Mouse (Mus musculus): ENCODE data around the gene Gdpd1. TPM values are rescaled to one million over a fixed set of nuclear protein-coding genes. Genes with fewer than 3 reads are reported as not detected.
"Not testable (repeated sequence)": the region's sequence is repeated elsewhere in the genome, so short reads cannot be mapped to it uniquely, and the experiment has no call there.

Gdpd1 gene
- polyA plus RNA-seq, 1 experiment from 2014 or later, result 25.0 TPM

GRCm38 (mm10) chr11:87086290-87086984 is 12.6 kb upstream of the Gdpd1 start, which contains the start of gene Smg8:
Gene Smg8, minus strand, starts transcription at chr11:87086774.
- peaks cover 19% of the 10 kb centered on the region for H3K4me1 ChIP-seq (ENCODE audit: control insufficient read depth, insufficient read depth, low read length)
- H3K36me3 ChIP-seq (ENCODE audit: control insufficient read depth, insufficient read depth, low read length), result peaks cover 40% of the 10 kb centered on the region
- peak within 1 kb of the TSS; percentile 88 for H3K4me3 ChIP-seq (ENCODE audit: low read depth, low read length)
- H3K9ac ChIP-seq (replicated peaks; ENCODE audit: low read depth, low read length), result peak within 1 kb of the TSS; percentile 80
- H3K27ac ChIP-seq (ENCODE audit: low read length), result peak within 1 kb of the TSS; percentile 77
- H3K27me3 ChIP-seq (ENCODE audit: control insufficient read depth, insufficient read depth, low read length), result no peaks in the 10 kb centered on the region
- peak; percentile 86 for ATAC-seq (ENCODE audit: insufficient number of reproducible peaks, insufficient read depth, low FRiP score, low read depth)
- H3K9me3 ChIP-seq (ENCODE audit: control insufficient read depth, low read depth, low read length), result no peaks in the 10 kb centered on the region
- WGBS, result under 1% methylated on average over 43 of the region's 43 CpGs
- H3K4me2 ChIP-seq (replicated peaks; ENCODE audit: low read depth, low read length), result peak within 1 kb of the TSS; percentile 77

DNA sequence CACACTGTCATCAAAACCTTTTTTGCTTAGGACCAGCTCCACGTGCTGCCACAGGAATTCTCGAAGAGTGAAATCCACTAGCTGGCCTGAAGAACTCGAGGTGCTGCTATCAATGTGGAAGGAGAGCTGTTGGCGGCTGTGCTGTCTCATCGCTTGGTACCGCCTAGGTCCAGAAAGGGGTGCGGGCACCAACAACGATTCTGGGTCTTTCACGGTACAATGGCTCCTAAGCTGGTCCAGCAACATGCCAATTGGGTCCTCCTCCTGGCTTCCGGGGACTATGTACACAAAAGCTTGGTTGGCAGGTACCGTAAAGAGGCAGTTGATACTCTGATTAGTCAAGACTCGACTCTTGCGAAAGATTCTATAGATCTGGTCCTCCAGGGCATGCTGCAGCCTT is 11.6 kb upstream of the Gdpd1 start:
- Histone ChIP-seq H3K9me3 (ENCODE audit: control insufficient read depth, low read depth, low read length) (no peaks in the 10 kb centered on the region), H3K4me2 (replicated peaks; ENCODE audit: low read depth, low read length) (peak overlapping the region; percentile 77), H3K27ac (ENCODE audit: low read length) (no peak overlapping the region), H3K4me1 (ENCODE audit: control insufficient read depth, insufficient read depth, low read length) (peaks cover 19% of the 10 kb centered on the region), H3K9ac (replicated peaks; ENCODE audit: low read depth, low read length) (no peak overlapping the region), H3K27me3 (ENCODE audit: control insufficient read depth, insufficient read depth, low read length) (no peaks in the 10 kb centered on the region), H3K4me3 (ENCODE audit: low read depth, low read length) (peak overlapping the region; percentile 88), H3K36me3 (ENCODE audit: control insufficient read depth, insufficient read depth, low read length) (peaks cover 41% of the 10 kb centered on the region)
- ATAC-seq (ENCODE audit: insufficient number of reproducible peaks, insufficient read depth, low FRiP score, low read depth), result no peak
- WGBS, result 88% methylated on average over 13 of the region's 13 CpGs

- ATAC-seq (ENCODE audit: insufficient number of reproducible peaks, insufficient read depth, low FRiP score, low read depth), result no peak
- no peak overlapping the region for H3K27ac ChIP-seq (ENCODE audit: low read length)
- H3K27me3 ChIP-seq (ENCODE audit: control insufficient read depth, insufficient read depth, low read length), result no peaks in the 10 kb centered on the region
- 44% methylated on average over 1 of the region's 1 CpGs for WGBS
- H3K9me3 ChIP-seq (ENCODE audit: control insufficient read depth, low read depth, low read length), result no peaks in the 10 kb centered on the region
- H3K9ac ChIP-seq (replicated peaks; ENCODE audit: low read depth, low read length), result no peak overlapping the region
- peaks cover 19% of the 10 kb centered on the region for H3K4me1 ChIP-seq (ENCODE audit: control insufficient read depth, insufficient read depth, low read length)
- H3K4me2 ChIP-seq (replicated peaks; ENCODE audit: low read depth, low read length), result no peak overlapping the region
- H3K4me3 ChIP-seq (ENCODE audit: low read depth, low read length), result no peak overlapping the region
- peaks cover 45% of the 10 kb centered on the region for H3K36me3 ChIP-seq (ENCODE audit: control insufficient read depth, insufficient read depth, low read length)
Measured at GRCm38 (mm10) chr11:87083712-87084111, 9.8 kb upstream of the Gdpd1 start.

DNA sequence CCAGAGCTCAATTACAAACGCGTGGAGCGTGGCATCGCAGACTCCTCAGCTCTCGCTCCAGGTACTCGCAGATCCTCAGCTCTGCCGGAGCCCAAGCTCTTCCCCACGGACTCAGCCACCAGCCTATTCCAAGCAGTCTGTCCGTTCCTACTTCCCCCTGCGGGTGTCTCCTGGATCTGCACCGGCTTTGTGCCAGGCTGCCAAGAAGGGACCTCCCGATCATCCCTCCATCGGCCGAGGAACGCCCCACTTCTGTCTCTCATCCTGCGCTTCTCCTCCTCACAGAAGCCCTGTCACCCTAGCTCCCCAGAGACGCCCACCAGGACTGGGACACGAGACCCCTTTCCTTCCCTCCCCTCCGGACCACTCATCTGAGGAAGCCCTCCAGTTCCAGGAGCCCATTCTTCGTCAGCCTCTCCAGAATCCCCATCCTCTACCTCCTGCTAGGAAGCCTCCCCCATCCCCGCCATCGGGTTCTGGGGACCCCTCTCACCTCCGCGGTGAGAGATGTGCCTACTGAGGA is 458 bp downstream of the Gdpd1 start:
- ATAC-seq (ENCODE audit: insufficient number of reproducible peaks, insufficient read depth, low FRiP score, low read depth), result peak; percentile 70; the same call in 1 of the 2 replicates
- Histone ChIP-seq H3K36me3 (ENCODE audit: control insufficient read depth, insufficient read depth, low read length) (peaks cover 17% of the 10 kb centered on the region), H3K9ac (replicated peaks; ENCODE audit: low read depth, low read length) (peak overlapping the region; percentile 60), H3K27me3 (ENCODE audit: control insufficient read depth, insufficient read depth, low read length) (no peaks in the 10 kb centered on the region), H3K4me2 (replicated peaks; ENCODE audit: low read depth, low read length) (peak overlapping the region; percentile 98), H3K4me3 (ENCODE audit: low read depth, low read length) (peak overlapping the region; percentile 61), H3K27ac (ENCODE audit: low read length) (peak overlapping the region; percentile 67; the same call in 1 of the 2 replicates), H3K9me3 (ENCODE audit: control insufficient read depth, low read depth, low read length) (no peaks in the 10 kb centered on the region), H3K4me1 (ENCODE audit: control insufficient read depth, insufficient read depth, low read length) (no peaks in the 10 kb centered on the region)
- WGBS, result under 1% methylated on average over 24 of the region's 24 CpGs

GRCm38 (mm10) chr11:87062087-87062486 is 11.8 kb downstream of the Gdpd1 start:
- H3K27ac ChIP-seq (ENCODE audit: low read length), result no peak overlapping the region
- no peak overlapping the region for H3K4me2 ChIP-seq (replicated peaks; ENCODE audit: low read depth, low read length)
- 73% methylated on average over 3 of the region's 3 CpGs for WGBS
- no peaks in the 10 kb centered on the region for H3K27me3 ChIP-seq (ENCODE audit: control insufficient read depth, insufficient read depth, low read length)
- no peaks in the 10 kb centered on the region for H3K9me3 ChIP-seq (ENCODE audit: control insufficient read depth, low read depth, low read length)
- no peaks in the 10 kb centered on the region; the same call in 1 of the 2 replicates for H3K36me3 ChIP-seq (ENCODE audit: control insufficient read depth, insufficient read depth, low read length)
- ATAC-seq (ENCODE audit: insufficient number of reproducible peaks, insufficient read depth, low FRiP score, low read depth), result no peak
- H3K4me3 ChIP-seq (ENCODE audit: low read depth, low read length), result no peak overlapping the region
- no peak overlapping the region for H3K9ac ChIP-seq (replicated peaks; ENCODE audit: low read depth, low read length)
- no peaks in the 10 kb centered on the region for H3K4me1 ChIP-seq (ENCODE audit: control insufficient read depth, insufficient read depth, low read length)

DNA sequence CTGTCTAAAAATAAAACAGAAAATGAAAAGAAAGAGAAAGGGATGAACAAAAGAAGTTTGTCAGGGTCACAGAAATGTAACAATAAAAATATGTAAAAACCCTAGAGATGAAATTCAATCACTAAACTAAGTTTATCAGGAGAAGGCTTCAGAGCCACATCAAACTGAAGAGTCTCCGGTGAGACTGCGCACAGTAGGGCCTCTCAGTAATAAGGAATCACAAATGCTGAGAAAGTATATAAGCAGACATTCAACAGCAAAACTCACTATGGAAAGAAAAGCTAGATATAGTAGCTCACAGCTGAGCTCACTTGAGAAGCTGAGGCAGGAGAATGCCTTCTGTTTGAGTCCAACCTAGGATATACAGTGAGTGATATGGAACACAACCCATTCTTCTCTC is 13.5 kb downstream of the Gdpd1 start:
- Histone ChIP-seq H3K36me3 (ENCODE audit: control insufficient read depth, insufficient read depth, low read length) (no peaks in the 10 kb centered on the region; the same call in 1 of the 2 replicates), H3K4me2 (replicated peaks; ENCODE audit: low read depth, low read length) (no peak overlapping the region), H3K27ac (ENCODE audit: low read length) (no peak overlapping the region), H3K4me1 (ENCODE audit: control insufficient read depth, insufficient read depth, low read length) (no peaks in the 10 kb centered on the region), H3K27me3 (ENCODE audit: control insufficient read depth, insufficient read depth, low read length) (no peaks in the 10 kb centered on the region), H3K9ac (replicated peaks; ENCODE audit: low read depth, low read length) (no peak overlapping the region), H3K9me3 (ENCODE audit: control insufficient read depth, low read depth, low read length) (no peaks in the 10 kb centered on the region), H3K4me3 (ENCODE audit: low read depth, low read length) (no peak overlapping the region)
- 97% methylated on average over 2 of the region's 2 CpGs for whole genome bisulfite sequencing
- no peak for ATAC-seq (ENCODE audit: insufficient number of reproducible peaks, insufficient read depth, low FRiP score, low read depth)

GRCm38 (mm10) chr11:87056286-87056685 is 17.6 kb downstream of the Gdpd1 start:
- no peaks in the 10 kb centered on the region for H3K27me3 ChIP-seq (ENCODE audit: control insufficient read depth, insufficient read depth, low read length)
- no peak overlapping the region for H3K27ac ChIP-seq (ENCODE audit: low read length)
- H3K4me2 ChIP-seq (replicated peaks; ENCODE audit: low read depth, low read length), result no peak overlapping the region
- H3K9me3 ChIP-seq (ENCODE audit: control insufficient read depth, low read depth, low read length), result no peaks in the 10 kb centered on the region
- H3K4me1 ChIP-seq (ENCODE audit: control insufficient read depth, insufficient read depth, low read length), result no peaks in the 10 kb centered on the region
- WGBS, result 75% methylated on average over 6 of the region's 6 CpGs
- H3K4me3 ChIP-seq (ENCODE audit: low read depth, low read length), result no peak overlapping the region
- H3K9ac ChIP-seq (replicated peaks; ENCODE audit: low read depth, low read length), result no peak overlapping the region
- H3K36me3 ChIP-seq (ENCODE audit: control insufficient read depth, insufficient read depth, low read length), result 0 out of 2 replicates have a peak, but pooled peaks cover 3% of the 10 kb centered on the region
- ATAC-seq (ENCODE audit: insufficient number of reproducible peaks, insufficient read depth, low FRiP score, low read depth), result no peak

DNA sequence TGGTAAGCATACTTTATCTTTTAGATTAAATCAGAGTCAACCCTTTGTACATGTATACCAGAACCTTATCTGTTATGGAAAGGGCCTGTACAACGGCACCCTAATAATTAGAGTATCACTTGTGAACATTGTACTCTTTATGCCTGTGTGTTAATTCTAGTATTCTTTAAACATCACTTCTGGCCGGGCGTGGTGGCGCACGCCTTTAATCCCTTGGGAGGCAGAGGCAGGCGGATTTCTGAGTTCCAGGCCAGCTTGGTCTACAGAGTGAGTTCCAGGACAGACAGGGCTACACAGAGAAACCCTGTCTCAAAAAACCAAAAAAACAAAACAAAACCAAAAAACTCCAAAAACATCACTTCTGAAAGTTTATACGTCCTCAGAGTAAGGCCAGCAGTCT is 25.0 kb downstream of the Gdpd1 start:
- H3K36me3 ChIP-seq (ENCODE audit: control insufficient read depth, insufficient read depth, low read length); H3K9ac ChIP-seq (replicated peaks; ENCODE audit: low read depth, low read length); H3K27ac ChIP-seq (ENCODE audit: low read length); H3K4me2 ChIP-seq (replicated peaks; ENCODE audit: low read depth, low read length); H3K27me3 ChIP-seq (ENCODE audit: control insufficient read depth, insufficient read depth, low read length); H3K9me3 ChIP-seq (ENCODE audit: control insufficient read depth, low read depth, low read length); H3K4me3 ChIP-seq (ENCODE audit: low read depth, low read length); H3K4me1 ChIP-seq (ENCODE audit: control insufficient read depth, insufficient read depth, low read length); ATAC-seq (ENCODE audit: insufficient number of reproducible peaks, insufficient read depth, low FRiP score, low read depth): not testable (repeated sequence)
- WGBS, result 90% methylated on average over 7 of the region's 7 CpGs
